Mouse (Mus musculus) stomach, embryonic 15.5 days (tissue): ENCODE measurements around the gene Mark1. TPM values are rescaled to one million over a fixed set of nuclear protein-coding genes. Genes with fewer than 3 reads are reported as not detected.

Source experiments
- ATAC-seq: fragments of 200-750 bp; cut with Nextera tagmentation; 2 replicates; pipeline ENCODE4 v1.8.0; 2017; ENCODE audit warnings: low read depth, moderate number of reproducible peaks, moderate TSS enrichment; ENCODE audit not compliant: insufficient read depth, low FRiP score
- H3K27ac ChIP-seq: fragments of 300-500 bp; sonication (generic); 2 replicates; pipeline ENCODE4 v1.5.1; 2015; ENCODE audit warnings: mild to moderate bottlenecking, inconsistent platforms
- H3K27me3 ChIP-seq: fragments of 300-500 bp; sonication (generic); replicated peaks from 2 replicates; pipeline ENCODE4 v1.6.1; 2015; ENCODE audit warnings: inconsistent platforms
- H3K36me3 ChIP-seq: fragments of 300-500 bp; sonication (generic); 2 replicates; pipeline ENCODE4 v1.6.1; 2015; ENCODE audit warnings: inconsistent platforms
- H3K4me1 ChIP-seq: fragments of 300-500 bp; sonication (generic); 2 replicates; pipeline ENCODE4 v1.6.1; 2015; ENCODE audit warnings: inconsistent platforms
- H3K4me2 ChIP-seq: fragments of 300-500 bp; sonication (generic); 2 replicates; pipeline ENCODE4 v1.6.1; 2015; ENCODE audit warnings: mild to moderate bottlenecking, inconsistent platforms
- H3K4me3 ChIP-seq: fragments of 300-500 bp; sonication (generic); replicated peaks from 2 replicates; pipeline ENCODE4 v1.5.1; 2015; ENCODE audit warnings: inconsistent platforms
- H3K9ac ChIP-seq: fragments of 300-500 bp; sonication (generic); 2 replicates; pipeline ENCODE4 v1.6.1; 2015; ENCODE audit warnings: inconsistent platforms
- H3K9me3 ChIP-seq: fragments of 300-500 bp; sonication (generic); 2 replicates; pipeline ENCODE4 v1.6.1; 2016; ENCODE audit warnings: inconsistent platforms
- WGBS: fragments of 180-500 bp; shearing (Covaris S2); methylation state at CpG from one replicate; pipeline ENCODE4 v1.1.7; 2015; 5-methylcytosine and 5-hydroxymethylcytosine counted together
- polyA plus RNA-seq: library from polyadenylated mRNA; unstranded; fragments of >200 nt; fragmentation: Nextera tagmentation; extraction: Ambion mirVana; gene quantifications from 2 replicates; pipeline ENCODE4 v1.2.1, GENCODE M21; 2015

Mark1 gene
- polyA plus RNA-seq, 1 experiment from 2014 or later = 2.8 TPM

DNA sequence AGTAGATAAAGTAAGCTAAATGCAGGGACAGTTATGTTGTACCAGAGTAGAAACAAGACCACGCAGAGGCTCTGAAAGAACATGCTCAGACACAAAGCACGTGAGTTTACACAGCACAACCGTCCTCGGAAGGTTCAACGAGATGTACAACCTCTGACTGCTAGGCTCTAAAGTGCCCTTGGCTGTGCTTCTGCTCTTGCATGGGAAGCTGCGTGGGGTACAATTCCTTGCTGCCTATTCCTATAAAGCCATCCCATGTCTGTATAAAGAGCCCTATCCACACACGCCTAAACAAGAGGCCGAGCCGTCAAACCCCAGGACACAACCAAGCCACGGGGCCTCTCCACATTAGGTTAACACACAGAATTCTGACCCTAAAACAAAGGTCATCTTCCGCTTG, 1.9 kb downstream of the Mark1 start:
- Histone ChIP-seq H3K27me3 (no peaks in the 10 kb centered on the region), H3K9me3 (no peaks in the 10 kb centered on the region), H3K4me2 (no peak overlapping the region), H3K9ac (no peak overlapping the region), H3K4me1 (peaks cover 11% of the 10 kb centered on the region; the same call in 1 of the 2 replicates), H3K27ac (no peak overlapping the region), H3K36me3 (no peaks in the 10 kb centered on the region), H3K4me3 (no peak overlapping the region)
- no peak for ATAC-seq
- WGBS = 66% methylated on average over 11 of the region's 11 CpGs

DNA sequence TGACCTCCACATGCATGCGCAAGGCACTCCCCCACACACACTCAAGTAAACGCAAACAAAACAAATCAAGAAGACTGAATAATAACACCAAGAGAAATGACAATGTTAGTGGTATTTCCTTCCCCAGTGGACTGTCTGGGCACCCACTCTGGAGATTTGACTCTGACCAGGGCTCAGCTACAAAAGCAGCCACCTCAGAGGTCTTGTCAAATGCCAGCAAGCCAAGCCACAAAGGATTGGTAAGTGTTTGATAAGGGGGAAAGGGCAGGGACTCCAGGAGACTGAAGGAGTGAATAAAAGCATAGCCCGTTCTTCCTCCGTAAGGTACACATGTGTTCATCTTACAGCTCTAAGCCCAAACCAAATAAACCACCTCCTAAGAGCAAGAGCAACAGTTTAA, 4.0 kb downstream of the Mark1 start:
- no peak for ATAC-seq
- Histone ChIP-seq H3K4me2 (no peak overlapping the region), H3K4me1 (peaks cover 9% of the 10 kb centered on the region; the same call in 1 of the 2 replicates), H3K36me3 (no peaks in the 10 kb centered on the region), H3K9ac (no peak overlapping the region), H3K27me3 (no peaks in the 10 kb centered on the region), H3K27ac (no peak overlapping the region), H3K4me3 (no peak overlapping the region), H3K9me3 (no peaks in the 10 kb centered on the region)
- WGBS = 61% methylated on average over 4 of the region's 4 CpGs

DNA sequence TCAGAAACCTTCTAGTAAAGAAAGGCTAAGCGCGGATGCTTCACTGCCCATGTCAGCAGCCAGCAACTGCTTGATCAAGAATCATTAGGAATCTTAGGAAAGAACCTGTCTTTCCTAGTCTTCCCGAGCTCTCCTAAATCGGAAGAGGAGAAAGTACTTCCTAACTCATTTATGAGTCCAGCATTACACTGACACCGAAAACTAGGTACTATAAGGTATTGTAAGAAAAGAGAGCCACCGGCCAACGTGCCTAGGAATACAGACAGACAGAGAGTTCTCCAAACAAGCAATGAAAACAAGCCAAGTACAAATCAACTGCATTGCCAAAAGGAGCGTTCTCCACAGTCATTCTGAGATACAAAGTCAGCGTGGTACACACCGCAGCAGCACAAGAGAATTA, 8.2 kb downstream of the Mark1 start:
- no peak overlapping the region for H3K4me2 ChIP-seq
- no peaks in the 10 kb centered on the region for H3K36me3 ChIP-seq
- H3K27me3 ChIP-seq = no peaks in the 10 kb centered on the region
- H3K4me1 ChIP-seq = no peaks in the 10 kb centered on the region
- no peaks in the 10 kb centered on the region for H3K9me3 ChIP-seq
- no peak for ATAC-seq
- no peak overlapping the region for H3K27ac ChIP-seq
- 90% methylated on average over 10 of the region's 10 CpGs for WGBS
- H3K9ac ChIP-seq = no peak overlapping the region
- no peak overlapping the region for H3K4me3 ChIP-seq

DNA sequence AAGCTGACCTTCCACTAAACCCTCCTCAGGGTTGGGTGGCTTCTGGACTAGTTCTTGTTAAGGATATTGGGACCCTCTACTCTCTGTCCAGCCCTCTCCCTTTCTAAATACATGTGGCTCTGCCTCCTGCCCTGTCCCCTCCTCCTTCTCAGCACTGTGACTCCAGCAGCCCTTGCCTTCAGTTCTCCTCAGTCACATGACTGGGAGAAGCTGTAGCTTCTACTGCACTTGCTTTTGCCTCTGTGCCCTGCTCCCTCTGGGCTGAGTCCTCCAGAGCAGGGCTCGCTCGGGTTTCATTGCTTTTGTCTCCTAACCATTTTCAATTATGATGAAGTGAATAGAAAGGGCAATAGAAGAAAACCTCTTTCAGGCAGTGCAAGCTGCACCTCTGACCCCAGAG, 12.6 kb downstream of the Mark1 start:
- Histone ChIP-seq H3K4me3 (no peak overlapping the region), H3K4me2 (no peak overlapping the region), H3K9ac (no peak overlapping the region), H3K36me3 (no peaks in the 10 kb centered on the region), H3K4me1 (peaks cover 4% of the 10 kb centered on the region; the same call in 1 of the 2 replicates), H3K27me3 (no peaks in the 10 kb centered on the region), H3K9me3 (no peaks in the 10 kb centered on the region), H3K27ac (no peak overlapping the region)
- no peak; the same call in 1 of the 2 replicates for ATAC-seq
- WGBS = 48% methylated on average over 2 of the region's 2 CpGs

DNA sequence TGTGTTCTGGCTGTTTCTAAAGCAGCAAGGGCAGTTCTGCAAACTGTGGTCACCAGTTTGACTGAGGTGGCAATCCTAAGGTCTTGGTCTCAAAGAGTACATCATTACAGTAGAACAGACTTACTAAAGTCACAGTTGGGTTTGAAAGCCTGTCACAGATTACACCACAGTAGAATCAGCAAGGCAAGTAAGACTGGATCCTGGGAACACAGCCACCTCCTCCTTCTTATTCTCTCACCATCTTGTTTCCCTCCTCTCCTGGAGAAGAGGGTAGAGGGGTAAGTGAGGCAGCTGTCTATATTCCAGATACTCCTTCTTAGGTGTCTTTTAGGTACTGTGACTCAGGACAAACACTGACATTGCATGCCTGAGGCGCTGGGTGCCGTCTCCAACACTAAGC, 14.6 kb downstream of the Mark1 start:
- no peak overlapping the region for H3K27ac ChIP-seq
- 65% methylated on average over 2 of the region's 2 CpGs for WGBS

DNA sequence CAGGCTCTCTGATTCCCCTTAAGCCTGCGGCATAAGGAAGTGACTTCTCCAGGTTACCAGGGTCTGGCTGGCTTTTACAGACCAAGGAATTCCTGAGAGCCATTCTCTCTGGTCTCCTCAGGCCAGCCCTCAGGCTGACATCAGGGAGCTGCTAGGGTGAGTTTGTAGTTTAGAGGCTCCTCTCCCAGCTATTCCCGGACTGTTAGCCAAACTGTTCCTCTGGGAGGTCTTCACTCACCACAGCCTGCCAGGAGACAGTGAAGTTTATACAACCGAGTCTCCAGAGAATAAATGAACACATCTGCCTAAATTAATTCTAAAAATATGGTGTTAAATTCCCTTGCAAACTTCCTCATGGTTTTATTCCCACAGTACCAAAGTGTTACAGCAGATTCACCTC, 15.6 kb downstream of the Mark1 start:
- Histone ChIP-seq H3K27me3 (no peaks in the 10 kb centered on the region), H3K27ac (no peak overlapping the region), H3K4me3 (no peak overlapping the region), H3K9ac (no peak overlapping the region), H3K4me1 (peaks cover 4% of the 10 kb centered on the region; the same call in 1 of the 2 replicates), H3K36me3 (no peaks in the 10 kb centered on the region), H3K4me2 (no peak overlapping the region), H3K9me3 (no peaks in the 10 kb centered on the region)
- 28% methylated on average over 3 of the region's 3 CpGs for WGBS
- ATAC-seq = no peak

More for the DNA sequence above, 14.6 kb downstream of the Mark1 start:
- Histone ChIP-seq H3K36me3 (no peaks in the 10 kb centered on the region), H3K4me1 (peaks cover 4% of the 10 kb centered on the region; the same call in 1 of the 2 replicates), H3K9ac (no peak overlapping the region), H3K4me3 (no peak overlapping the region), H3K27me3 (no peaks in the 10 kb centered on the region), H3K4me2 (no peak overlapping the region), H3K9me3 (no peaks in the 10 kb centered on the region)
- no peak for ATAC-seq

DNA sequence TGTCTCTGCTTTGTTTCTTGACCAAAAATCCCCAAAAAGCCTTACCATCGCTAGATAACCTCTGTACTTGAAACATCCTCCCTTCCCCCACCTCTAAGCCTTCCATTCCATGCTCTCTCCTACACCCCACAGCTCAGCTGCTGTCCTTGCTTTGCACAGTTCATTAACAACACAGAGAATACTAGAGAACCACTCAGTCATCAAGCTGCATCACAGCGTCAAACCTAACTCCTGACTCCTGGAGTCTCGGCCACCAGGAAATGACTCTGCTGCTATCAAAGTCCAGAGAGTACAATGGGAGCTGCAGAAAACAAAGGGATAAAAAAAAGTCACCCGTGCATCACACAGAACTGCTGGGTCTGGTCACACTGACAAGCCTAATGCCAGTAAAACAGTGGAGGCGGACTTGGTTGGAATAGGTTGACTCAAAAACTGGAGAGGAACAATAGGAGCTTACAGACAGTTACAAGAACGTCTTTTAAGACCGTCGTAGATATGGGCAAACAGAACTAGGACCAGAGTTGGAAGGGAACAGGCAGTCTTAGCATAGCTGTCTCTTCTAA, 27.1 kb downstream of the Mark1 start:
- H3K36me3 ChIP-seq = no peaks in the 10 kb centered on the region
- ATAC-seq = no peak
- no peak overlapping the region for H3K9ac ChIP-seq
- H3K4me1 ChIP-seq = no peaks in the 10 kb centered on the region
- no peaks in the 10 kb centered on the region for H3K9me3 ChIP-seq
- 63% methylated on average over 8 of the region's 8 CpGs for WGBS
- no peak overlapping the region for H3K4me2 ChIP-seq
- H3K4me3 ChIP-seq = no peak overlapping the region
- no peak overlapping the region for H3K27ac ChIP-seq
- no peaks in the 10 kb centered on the region for H3K27me3 ChIP-seq

DNA sequence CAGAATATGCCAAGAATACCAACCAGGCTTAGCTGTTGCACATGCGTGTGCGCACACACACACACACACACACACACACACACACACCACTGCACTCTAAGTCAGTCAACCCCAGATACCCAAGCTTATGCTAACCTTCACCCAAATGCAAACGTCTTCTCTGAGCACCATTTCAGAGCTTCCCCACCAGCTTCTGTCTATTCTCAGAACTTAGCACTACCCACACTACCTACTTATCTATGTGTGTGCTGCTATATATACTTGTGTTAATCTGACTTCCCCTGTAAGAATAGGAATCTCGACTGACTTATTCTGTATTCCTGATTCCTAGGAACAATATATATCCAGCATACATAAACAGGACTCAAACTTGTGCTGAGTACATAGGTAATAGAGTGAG, 30.0 kb downstream of the Mark1 start:
- Histone ChIP-seq H3K9me3 (no peaks in the 10 kb centered on the region), H3K4me1 (0 out of 2 replicates have a peak, but pooled peaks cover 5% of the 10 kb centered on the region), H3K9ac (no peak overlapping the region), H3K36me3 (no peaks in the 10 kb centered on the region), H3K4me3 (no peak overlapping the region), H3K4me2 (no peak overlapping the region), H3K27ac (no peak overlapping the region), H3K27me3 (no peaks in the 10 kb centered on the region)
- ATAC-seq = no peak
- 85% methylated on average over 4 of the region's 4 CpGs for WGBS

DNA sequence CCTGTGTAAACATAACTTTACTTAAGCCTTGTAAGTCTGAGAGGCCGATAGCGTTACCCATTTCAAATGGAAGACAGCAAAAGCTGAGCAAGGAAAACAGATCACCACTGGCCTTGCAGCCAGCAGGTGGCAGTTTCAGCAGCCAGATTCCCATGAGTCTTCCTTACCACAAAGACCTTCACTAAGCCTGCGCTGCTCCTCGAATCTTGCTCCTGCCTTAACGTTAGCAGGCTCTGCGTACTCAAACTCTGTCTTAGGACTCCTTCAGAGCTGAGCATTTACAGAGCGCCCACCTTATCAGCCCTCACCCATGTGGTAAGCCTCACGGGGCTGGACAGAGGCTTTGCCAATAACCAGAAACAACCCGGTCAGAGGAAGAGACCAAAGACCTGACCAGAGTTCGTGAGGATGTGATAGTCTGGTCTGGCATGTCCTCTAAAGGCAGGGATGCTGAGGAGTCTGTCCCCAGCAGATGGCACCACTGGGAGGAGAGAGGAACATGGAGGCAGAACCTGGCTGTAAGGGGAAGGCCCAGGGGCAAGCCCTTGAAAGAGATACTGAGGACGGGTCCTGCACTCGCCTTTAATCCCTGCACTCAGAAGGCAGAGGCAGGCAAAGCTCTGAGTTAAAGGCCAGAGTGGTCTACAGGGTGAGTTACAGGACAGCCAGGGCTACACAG, 33.5 kb downstream of the Mark1 start:
- ATAC-seq = no peak
- H3K4me2 ChIP-seq = no peak overlapping the region
- no peak overlapping the region for H3K9ac ChIP-seq
- no peaks in the 10 kb centered on the region for H3K36me3 ChIP-seq
- no peaks in the 10 kb centered on the region for H3K27me3 ChIP-seq
- peaks cover 10% of the 10 kb centered on the region; the same call in 1 of the 2 replicates for H3K4me1 ChIP-seq
- no peak overlapping the region for H3K4me3 ChIP-seq
- WGBS = 47% methylated on average over 12 of the region's 12 CpGs
- H3K9me3 ChIP-seq = no peaks in the 10 kb centered on the region
- no peak overlapping the region for H3K27ac ChIP-seq

DNA sequence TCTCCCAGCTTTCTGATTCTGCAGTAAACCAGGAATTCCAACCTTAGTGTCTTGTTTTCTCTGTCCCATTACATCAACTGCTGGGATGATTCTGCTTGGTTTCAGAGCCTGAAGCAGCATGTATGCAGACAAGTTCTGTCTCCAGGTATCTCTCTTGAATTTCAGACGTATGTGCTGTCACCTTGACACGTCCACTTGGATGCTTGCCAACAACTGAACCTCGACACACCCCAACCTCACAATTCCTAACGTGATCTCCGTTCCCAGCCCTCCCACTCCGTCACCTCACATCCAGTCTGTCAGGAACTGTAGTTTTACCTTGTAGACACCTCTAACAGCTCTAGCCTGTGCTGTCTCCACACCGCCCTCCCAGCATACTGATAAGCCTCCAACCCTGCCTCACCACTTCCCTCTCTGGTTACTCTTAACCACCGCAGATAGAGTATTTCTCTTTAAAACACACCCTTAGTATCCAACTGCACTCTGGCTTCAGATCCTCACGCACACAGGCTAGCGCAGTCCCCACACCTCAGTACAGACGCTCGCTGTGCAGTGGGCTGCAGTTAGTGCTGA, 36.2 kb downstream of the Mark1 start:
- no peak overlapping the region for H3K9ac ChIP-seq
- H3K27ac ChIP-seq = no peak overlapping the region
- peak; percentile 61; the same call in 1 of the 2 replicates for ATAC-seq
- no peaks in the 10 kb centered on the region for H3K27me3 ChIP-seq
- 51% methylated on average over 12 of the region's 12 CpGs for WGBS
- no peaks in the 10 kb centered on the region for H3K36me3 ChIP-seq
- H3K4me1 ChIP-seq = peaks cover 10% of the 10 kb centered on the region; the same call in 1 of the 2 replicates
- no peak overlapping the region for H3K4me3 ChIP-seq
- H3K4me2 ChIP-seq = no peak overlapping the region
- H3K9me3 ChIP-seq = no peaks in the 10 kb centered on the region

DNA sequence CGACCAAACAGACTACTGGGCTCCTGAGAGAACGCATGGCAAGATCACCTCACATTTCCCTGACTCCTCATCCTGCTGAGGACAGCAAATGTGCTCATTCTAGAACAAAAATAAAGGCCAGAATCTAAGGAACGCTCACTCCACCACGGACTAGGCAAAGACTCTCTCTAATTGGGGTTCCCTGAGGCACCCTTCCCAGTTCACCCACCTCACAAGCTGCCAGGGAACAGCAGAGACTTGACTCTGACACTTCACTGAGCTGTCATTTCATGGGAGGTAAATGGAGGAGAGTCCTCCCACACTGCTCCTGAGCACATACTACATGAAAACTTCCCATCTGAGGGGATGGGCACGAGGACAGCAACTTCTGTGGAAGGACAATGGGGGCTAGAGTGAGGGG, 37.5 kb downstream of the Mark1 start:
- Histone ChIP-seq H3K27me3 (no peaks in the 10 kb centered on the region), H3K27ac (no peak overlapping the region), H3K36me3 (no peaks in the 10 kb centered on the region), H3K9me3 (no peaks in the 10 kb centered on the region), H3K4me3 (no peak overlapping the region), H3K4me1 (peaks cover 10% of the 10 kb centered on the region; the same call in 1 of the 2 replicates), H3K4me2 (no peak overlapping the region), H3K9ac (no peak overlapping the region)
- WGBS = 82% methylated on average over 5 of the region's 5 CpGs
- no peak for ATAC-seq

DNA sequence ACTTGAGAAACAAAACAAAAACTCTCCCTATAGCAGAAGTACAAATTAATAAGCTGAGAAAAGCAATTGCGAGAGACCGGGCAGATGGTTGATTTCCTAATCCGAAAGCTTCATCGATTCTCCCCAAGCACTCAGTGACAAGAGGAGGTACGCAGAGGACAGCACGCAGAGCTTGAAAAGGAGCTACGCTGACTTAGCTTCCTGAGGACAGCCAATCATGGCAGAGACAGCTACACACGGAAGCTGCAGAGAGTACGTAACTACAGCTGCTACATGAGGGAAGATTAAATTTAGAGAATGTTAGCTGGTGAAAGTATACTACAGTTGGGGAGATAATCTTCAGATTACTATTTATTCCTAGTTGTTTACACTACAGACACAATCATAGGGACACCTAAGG, 40.6 kb downstream of the Mark1 start:
- no peaks in the 10 kb centered on the region for H3K9me3 ChIP-seq
- H3K4me2 ChIP-seq = peak overlapping the region; percentile 37
- peak overlapping the region; percentile 22 for H3K27ac ChIP-seq
- H3K36me3 ChIP-seq = no peaks in the 10 kb centered on the region
- no peaks in the 10 kb centered on the region for H3K27me3 ChIP-seq
- H3K9ac ChIP-seq = no peak overlapping the region
- no peak for ATAC-seq
- peaks cover 5% of the 10 kb centered on the region; the same call in 1 of the 2 replicates for H3K4me1 ChIP-seq
- no peak overlapping the region for H3K4me3 ChIP-seq
- WGBS = 38% methylated on average over 9 of the region's 9 CpGs
